Mouse (Mus musculus) E14TG2a.4 (cell line): ENCODE results near the gene Slc7a3.
A peak's percentile ranks its signal among the peaks of the same experiment; 100 is the strongest.
"Not testable (repeated sequence)": the region's sequence is repeated elsewhere in the genome, so short reads cannot be mapped to it uniquely, and the experiment has no call there.

Experiments used
- H3K27me3 ChIP-seq: 2 replicates; pipeline ENCODE4 v1.6.1; 2014; ENCODE audit warnings: low read length, control low read depth; ENCODE audit not compliant: insufficient read depth
- H3K36me3 ChIP-seq: 2 replicates; pipeline ENCODE4 v1.6.1; 2014; ENCODE audit warnings: low read length, control low read depth; ENCODE audit not compliant: insufficient read depth
- H3K4me1 ChIP-seq: replicated peaks from 2 replicates; pipeline ENCODE4 v1.6.1; 2014; ENCODE audit warnings: low read depth, low read length, control low read depth
- H3K4me3 ChIP-seq: replicated peaks from 2 replicates; pipeline ENCODE4 v1.5.1; 2014; ENCODE audit warnings: mild to moderate bottlenecking, low read length
- H3K9me3 ChIP-seq: 2 replicates; pipeline ENCODE4 v1.6.1; 2014; ENCODE audit warnings: low read length, control low read depth
- CTCF ChIP-seq: conservative IDR thresholded peaks from 2 replicates; pipeline ENCODE4 v1.5.1; 2014; ENCODE audit warnings: low read length
- NANOG ChIP-seq: IDR thresholded peaks from 2 replicates; pipeline ENCODE4 v1.6.1; 2014; ENCODE audit warnings: borderline replicate concordance, low read length, mixed read lengths
- POU5F1 ChIP-seq: IDR thresholded peaks from 2 replicates; pipeline ENCODE4 v1.6.1; 2014; ENCODE audit warnings: low read length, borderline replicate concordance

The Slc7a3 gene

GRCm38 (mm10) chrX:101085920-101086319, at the start of gene Slc7a3:
Gene Slc7a3 (minus strand): TSS chrX:101086020.
- TF ChIP-seq NANOG = no peak
- TF ChIP-seq POU5F1 = no peak
- no peak for TF ChIP-seq CTCF
- peaks cover 3% of the 10 kb centered on the region for H3K9me3 ChIP-seq
- peaks cover 48% of the 10 kb centered on the region for H3K4me1 ChIP-seq
- H3K4me3 ChIP-seq = peak within 1 kb of the TSS; percentile 86
- peaks cover 26% of the 10 kb centered on the region for H3K36me3 ChIP-seq
- H3K27me3 ChIP-seq = no peaks in the 10 kb centered on the region

- Histone ChIP-seq H3K4me1 (peaks cover 10% of the 10 kb centered on the region; the same call in 1 of the 2 replicates), H3K9me3 (no peaks in the 10 kb centered on the region), H3K27me3 (no peaks in the 10 kb centered on the region), H3K36me3 (no peaks in the 10 kb centered on the region), H3K4me3 (no peak overlapping the region)
- TF ChIP-seq NANOG = no peak
- no peak for TF ChIP-seq POU5F1
- TF ChIP-seq CTCF = peak; percentile 29
Observed at GRCm38 (mm10) chrX:101131992-101132791, 46.4 kb upstream of the Slc7a3 start.

DNA sequence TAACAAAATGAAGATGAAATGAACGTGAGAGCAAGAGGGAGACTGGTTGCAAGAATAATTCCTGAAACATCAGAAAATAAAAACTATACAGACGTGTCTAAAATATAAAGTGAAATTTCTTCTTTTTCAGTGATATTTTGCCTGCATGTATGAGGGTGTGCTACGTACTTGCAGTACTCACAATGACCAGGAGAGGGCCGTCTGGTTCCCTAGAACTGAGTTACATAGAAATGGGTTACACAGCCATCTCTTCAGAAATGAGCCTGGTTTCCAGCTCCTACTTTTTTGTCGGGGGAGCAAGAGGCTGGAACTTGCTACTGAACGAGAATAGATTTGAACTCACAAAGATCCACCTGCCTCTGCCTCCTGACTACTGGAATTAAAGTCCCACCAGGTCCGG, 45.2 kb upstream of the Slc7a3 start:
- Histone ChIP-seq H3K27me3 (no peaks in the 10 kb centered on the region), H3K4me1 (peaks cover 17% of the 10 kb centered on the region), H3K36me3 (no peaks in the 10 kb centered on the region), H3K9me3 (no peaks in the 10 kb centered on the region), H3K4me3 (no peak overlapping the region)
- TF ChIP-seq CTCF (peak; percentile 66), NANOG (no peak), POU5F1 (no peak)

DNA sequence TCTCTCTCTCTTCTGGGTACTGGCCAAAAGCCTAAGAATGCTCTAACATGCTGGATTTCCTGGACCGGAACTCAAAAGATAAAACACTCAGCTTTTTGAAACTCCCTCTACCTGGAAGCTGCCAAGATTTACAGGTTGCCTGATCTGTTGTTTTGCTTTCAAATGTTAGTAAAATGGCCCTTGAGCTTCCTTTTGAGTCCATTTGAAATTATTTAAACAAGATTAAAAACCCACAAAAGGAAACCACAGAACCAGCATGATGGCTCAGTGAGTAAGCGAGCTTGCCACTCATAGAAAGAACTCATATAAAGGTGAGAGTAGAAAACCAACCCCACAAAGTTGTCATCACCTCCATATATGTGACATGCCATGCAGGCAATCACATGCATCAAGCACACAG, 42.7 kb upstream of the Slc7a3 start:
- Histone ChIP-seq H3K9me3 (no peaks in the 10 kb centered on the region), H3K36me3 (no peaks in the 10 kb centered on the region), H3K27me3 (no peaks in the 10 kb centered on the region), H3K4me1 (peaks cover 17% of the 10 kb centered on the region), H3K4me3 (no peak overlapping the region)
- TF ChIP-seq CTCF (no peak), POU5F1 (no peak), NANOG (no peak)

GRCm38 (mm10) chrX:101126977-101127376, 41.2 kb upstream of the Slc7a3 start:
- H3K36me3 ChIP-seq = no peaks in the 10 kb centered on the region
- H3K4me3 ChIP-seq = no peak overlapping the region

GRCm38 (mm10) chrX:101126474-101126955, 40.7 kb upstream of the Slc7a3 start:
- no peak overlapping the region for H3K4me3 ChIP-seq
- no peaks in the 10 kb centered on the region for H3K36me3 ChIP-seq
- no peaks in the 10 kb centered on the region for H3K9me3 ChIP-seq
- TF ChIP-seq POU5F1 (no peak), NANOG (no peak)
- peaks cover 11% of the 10 kb centered on the region for H3K4me1 ChIP-seq
- no peaks in the 10 kb centered on the region for H3K27me3 ChIP-seq

More at GRCm38 (mm10) chrX:101126977-101127376, 41.2 kb upstream of the Slc7a3 start:
- TF ChIP-seq POU5F1 = no peak
- no peak for TF ChIP-seq NANOG
- TF ChIP-seq CTCF = no peak
- Histone ChIP-seq H3K4me1 (peaks cover 13% of the 10 kb centered on the region), H3K27me3 (no peaks in the 10 kb centered on the region), H3K9me3 (no peaks in the 10 kb centered on the region)

DNA sequence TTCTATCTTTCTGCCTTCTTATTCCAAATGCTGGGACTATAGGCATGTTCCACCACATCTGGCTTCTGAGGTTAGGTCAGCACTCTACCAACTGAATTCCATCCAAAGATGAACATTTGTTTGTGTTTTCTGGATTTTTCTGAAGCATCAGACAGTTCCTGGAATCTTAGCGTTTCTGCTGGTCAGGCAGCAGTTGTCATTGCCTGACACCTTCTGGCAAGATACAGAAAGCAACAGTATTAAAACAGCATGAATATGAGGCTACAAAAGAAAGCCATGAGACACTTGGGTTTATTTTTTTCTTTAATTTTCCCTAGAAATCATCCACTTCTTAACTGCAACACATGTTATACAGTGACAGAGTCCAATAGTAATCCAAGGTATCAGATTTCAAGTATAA, 34.7 kb upstream of the Slc7a3 start:
- Histone ChIP-seq H3K36me3 (no peaks in the 10 kb centered on the region), H3K4me1 (peaks cover 4% of the 10 kb centered on the region; the same call in 1 of the 2 replicates), H3K9me3 (no peaks in the 10 kb centered on the region), H3K27me3 (no peaks in the 10 kb centered on the region), H3K4me3 (no peak overlapping the region)
- TF ChIP-seq NANOG (no peak), CTCF (no peak), POU5F1 (no peak)

- peaks cover 33% of the 10 kb centered on the region for H3K36me3 ChIP-seq
- H3K4me3 ChIP-seq = peak overlapping the region; percentile 86
- not testable (repeated sequence) for H3K27me3 ChIP-seq, H3K9me3 ChIP-seq
- peaks cover 48% of the 10 kb centered on the region for H3K4me1 ChIP-seq
Observed at GRCm38 (mm10) chrX:101085211-101085610, 609 bp downstream of the Slc7a3 start.

DNA sequence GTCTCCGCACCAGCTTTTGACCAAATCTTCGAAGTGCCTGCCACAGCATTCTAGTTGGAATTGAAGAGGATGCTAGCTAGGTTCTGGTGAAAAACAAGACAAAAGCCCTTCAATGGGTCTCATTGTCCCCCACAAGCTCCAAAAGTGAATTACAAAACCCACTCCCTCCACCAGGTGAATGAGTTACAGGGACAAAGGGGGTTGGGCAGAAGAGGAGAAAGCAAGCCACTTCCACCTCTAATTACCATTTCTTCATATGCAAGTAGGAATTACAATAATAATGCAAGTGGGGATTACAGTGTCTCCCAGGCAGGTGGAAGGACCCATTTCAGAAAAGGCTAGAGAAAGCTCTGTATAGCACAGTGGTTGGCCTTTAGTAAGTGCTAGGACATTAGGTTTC, 1.6 kb downstream of the Slc7a3 start:
- H3K9me3 ChIP-seq = no peaks in the 10 kb centered on the region
- peaks cover 48% of the 10 kb centered on the region for H3K4me1 ChIP-seq
- peak overlapping the region; percentile 86 for H3K4me3 ChIP-seq
- no peaks in the 10 kb centered on the region for H3K27me3 ChIP-seq
- TF ChIP-seq POU5F1 = 0 out of 2 replicates have a peak, but pooled peaks have one; percentile 26
- TF ChIP-seq NANOG = peak; percentile 71
- TF ChIP-seq CTCF = no peak
- H3K36me3 ChIP-seq = peaks cover 43% of the 10 kb centered on the region
